In genomic region chr1:130737411-130737881, GRCm38 (mm10) we compare ENCODE assay signal across 12 mouse cellular contexts. TPM values are rescaled to one million over a fixed set of nuclear protein-coding genes. Genes with fewer than 3 reads are reported as not detected.
DNase-seq lines count a peak whose midpoint lies in the region; ATAC-seq and TF ChIP-seq lines count a peak whose summit lies in the region.
"Had no signal": no experiment of that assay in that cellular context is flagged by ENCODE, and none has a peak within 500 bp of the region (broad histone marks: within the 10 kb centered on the region; RNA-seq: fewer than 3 reads in every experiment).

No protein-coding gene starts in this region.

- TF ChIP-seq CTCF in E14TG2a.4 (conservative IDR thresholded peaks at IDR 0.05; ENCODE audit: low read length), result no peak

- no peak overlapping the region for H3K4me2 ChIP-seq in heart, embryonic 11.5 days
- peak overlapping the region; percentile 25 for H3K4me2 ChIP-seq in liver, embryonic 11.5 days
- H3K4me2 ChIP-seq in kidney, embryonic 16.5 days (replicated peaks; ENCODE audit: low read depth, low read length), result no peak overlapping the region
- H3K4me2 ChIP-seq: hindbrain, embryonic 12.5 days; lung, embryonic 15.5 days had no signal

- no peak overlapping the region for H3K4me3 ChIP-seq in heart, embryonic 11.5 days (ENCODE audit: low read depth, low read length)
- H3K4me3 ChIP-seq in E14TG2a.4 (replicated peaks; ENCODE audit: low read length), result peak overlapping the region; percentile 51; the same call in 1 of the 2 replicates
- H3K4me3 ChIP-seq in ES-E14 (ENCODE audit: insufficient read depth in 1 of 2, low read depth in 1 of 2, low read length in 2 of 2, poor library complexity in 1 of 2, severe bottlenecking in 1 of 2), result no peak overlapping the region
- no peak overlapping the region for H3K4me3 ChIP-seq in liver, embryonic 11.5 days (ENCODE audit: low read depth, low read length)
- H3K4me3 ChIP-seq in kidney, embryonic 16.5 days (ENCODE audit: low read length), result no peak overlapping the region
- H3K4me3 ChIP-seq: hindbrain, embryonic 12.5 days; lung, embryonic 15.5 days had no signal

- peak; percentile 58; the same call in 1 of the 2 replicates for ATAC-seq in heart, embryonic 11.5 days (replicated peaks; ENCODE audit: insufficient number of reproducible peaks, low FRiP score, low TSS enrichment)
- ATAC-seq in liver, embryonic 11.5 days (replicated peaks; ENCODE audit: low FRiP score), result no peak
- no peak for ATAC-seq in kidney, embryonic 16.5 days (ENCODE audit: low FRiP score, low TSS enrichment)
- ATAC-seq in megakaryocyte, adult 5-6 weeks (ENCODE audit: poor library complexity, severe bottlenecking), result no peak

- no peak for DNase-seq in heart, postnatal 14 days
- DNase-seq in ES-E14 (ENCODE audit: low read depth, low spot score), result peak; percentile 81
- DNase-seq in liver, embryonic 11.5 days (ENCODE audit: low spot score), result no peak
- no peak for DNase-seq in urinary bladder, postnatal 4 days (ENCODE audit: low spot score in 2 of 2)
- DNase-seq: spleen, adult 18-20 months had no signal

- H3K36me3 ChIP-seq in heart, embryonic 11.5 days (ENCODE audit: control insufficient read depth, insufficient read depth, low read length), result no peaks in the 10 kb centered on the region
- no peaks in the 10 kb centered on the region for H3K36me3 ChIP-seq in E14TG2a.4 (ENCODE audit: insufficient read depth, low read length)
- no peaks in the 10 kb centered on the region for H3K36me3 ChIP-seq in ES-E14 (ENCODE audit: control insufficient read depth, insufficient read depth, low read length, poor library complexity, severe bottlenecking)
- H3K36me3 ChIP-seq in liver, embryonic 11.5 days (ENCODE audit: control insufficient read depth, insufficient read depth, low read length), result no peaks in the 10 kb centered on the region
- no peaks in the 10 kb centered on the region for H3K36me3 ChIP-seq in kidney, embryonic 16.5 days (ENCODE audit: insufficient read depth, low read length)
- H3K36me3 ChIP-seq: hindbrain, embryonic 12.5 days; lung, embryonic 15.5 days had no signal

- H3K9me3 ChIP-seq in heart, embryonic 11.5 days (replicated peaks; ENCODE audit: control insufficient read depth, low read length), result no peaks in the 10 kb centered on the region
- H3K9me3 ChIP-seq in E14TG2a.4 (ENCODE audit: low read length), result no peaks in the 10 kb centered on the region
- H3K9me3 ChIP-seq in ES-E14 (ENCODE audit: control insufficient read depth, insufficient read depth, low read depth, low read length), result no peaks in the 10 kb centered on the region
- H3K9me3 ChIP-seq in liver, embryonic 11.5 days (ENCODE audit: control insufficient read depth, low read length), result no peaks in the 10 kb centered on the region
- no peaks in the 10 kb centered on the region for H3K9me3 ChIP-seq in kidney, embryonic 16.5 days (ENCODE audit: low read length)
- H3K9me3 ChIP-seq: hindbrain, embryonic 12.5 days; lung, embryonic 15.5 days had no signal

- intact Hi-C loops in heart, postnatal 14 days (cut with DNase I), result no loop called here

- in situ Hi-C loops in ES-E14 (cut with MboI; ENCODE audit: low sequenced_read_pairs in 2 of 2, unreplicated experiment in 2 of 2), result no loop called here

- H3K9ac ChIP-seq in heart, embryonic 11.5 days (ENCODE audit: low read depth, low read length), result no peak overlapping the region
- H3K9ac ChIP-seq in ES-E14 (ENCODE audit: insufficient read depth, low read depth, low read length, poor library complexity, severe bottlenecking), result no peak overlapping the region
- no peak overlapping the region for H3K9ac ChIP-seq in liver, embryonic 11.5 days (ENCODE audit: low read depth, low read length)
- H3K9ac ChIP-seq in kidney, embryonic 16.5 days (replicated peaks; ENCODE audit: low read length), result no peak overlapping the region
- H3K9ac ChIP-seq: hindbrain, embryonic 12.5 days; lung, embryonic 15.5 days had no signal

- WGBS in heart, embryonic 11.5 days (ENCODE audit: insufficient replicate concordance), result 35% methylated on average over 11 of the region's 11 CpGs
- 47% methylated on average over 11 of the region's 11 CpGs for WGBS in liver, embryonic 11.5 days
- 37% methylated on average over 11 of the region's 11 CpGs for WGBS in kidney, embryonic 16.5 days

- no peaks in the 10 kb centered on the region for H3K27me3 ChIP-seq in heart, embryonic 11.5 days (ENCODE audit: control insufficient read depth, insufficient read depth, low read length)
- H3K27me3 ChIP-seq in E14TG2a.4 (ENCODE audit: insufficient read depth, low read length), result peaks cover 27% of the 10 kb centered on the region
- no peaks in the 10 kb centered on the region for H3K27me3 ChIP-seq in liver, embryonic 11.5 days (replicated peaks; ENCODE audit: control insufficient read depth, insufficient read depth, low read length)
- H3K27me3 ChIP-seq in kidney, embryonic 16.5 days (ENCODE audit: insufficient read depth, low read length), result no peaks in the 10 kb centered on the region
- H3K27me3 ChIP-seq: lung, embryonic 15.5 days had no signal

- no peak overlapping the region for H3K27ac ChIP-seq in heart, embryonic 11.5 days (ENCODE audit: low read depth, low read length)
- H3K27ac ChIP-seq in ES-E14 (ENCODE audit: insufficient read depth, low read depth, low read length, poor library complexity, severe bottlenecking), result no peak overlapping the region
- H3K27ac ChIP-seq in liver, embryonic 11.5 days (ENCODE audit: low read depth, low read length), result peak overlapping the region; percentile 46; the same call in 1 of the 2 replicates
- H3K27ac ChIP-seq in kidney, embryonic 16.5 days (ENCODE audit: low read length), result no peak overlapping the region
- H3K27ac ChIP-seq: hindbrain, embryonic 12.5 days; lung, embryonic 15.5 days had no signal

- peaks cover 16% of the 10 kb centered on the region for H3K4me1 ChIP-seq in heart, embryonic 11.5 days (ENCODE audit: control insufficient read depth, insufficient read depth, low read length)
- H3K4me1 ChIP-seq in E14TG2a.4 (replicated peaks; ENCODE audit: low read depth, low read length) (peaks cover 33% of the 10 kb centered on the region), ES-E14 (ENCODE audit: control insufficient read depth in 2 of 2, insufficient read depth in 2 of 2, low read length in 2 of 2, poor library complexity in 1 of 2) (peaks cover 0 to 7% of the 10 kb centered on the region in 2 experiments; a peak in 2 of 4 replicates)
- peaks cover 66% of the 10 kb centered on the region for H3K4me1 ChIP-seq in liver, embryonic 11.5 days (replicated peaks; ENCODE audit: control insufficient read depth, insufficient read depth, low read length)
- peaks cover 27% of the 10 kb centered on the region for H3K4me1 ChIP-seq in kidney, embryonic 16.5 days (ENCODE audit: insufficient read depth, low read length)
- H3K4me1 ChIP-seq: hindbrain, embryonic 12.5 days had no signal

TF ChIP-seq in ES-E14, 5 proteins besides CTCF, POLR2A, EP300 and RAD21:
- TF ChIP-seq MAFK (IDR thresholded peaks at IDR 0.05; ENCODE audit: insufficient read depth, low read depth, low read length) (no peak), ZC3H11A (IDR thresholded peaks at IDR 0.05; ENCODE audit: borderline replicate concordance, low read depth, low read length) (no peak), HCFC1 (IDR thresholded peaks at IDR 0.05; ENCODE audit: borderline replicate concordance, insufficient read depth, low read length) (no peak), ZNF384 (IDR thresholded peaks at IDR 0.05; ENCODE audit: low read depth, low read length) (no peak), CHD2 (IDR thresholded peaks at IDR 0.05; ENCODE audit: low read depth, low read length) (no peak)

RNA-seq across cellular contexts. Expression of gene AA986860, which starts 5.7 kb away (rescaled TPM):
- polyA plus RNA-seq in heart, embryonic 11.5 days (2014; fragmentation: Nextera tagmentation; extraction: Ambion mirVana), result 0.69 and 1.2 TPM in 2 replicates
- total RNA-seq in heart, postnatal 14 days (2021), result under 1 TPM; 0.57 to 0.73 TPM
- total RNA-seq in ES-E14 (2012; rRNA removed), result 0.53 and 1.1 TPM in 2 replicates
- 7.1 and 7.9 TPM in 2 replicates for polyA plus RNA-seq in liver, embryonic 11.5 days (2014; fragmentation: Nextera tagmentation; extraction: Ambion mirVana)
- polyA plus RNA-seq in kidney, embryonic 16.5 days (2015; fragmentation: Nextera tagmentation; extraction: Ambion mirVana), result 16.1 TPM in 2 replicates
- 0.54 and 0.87 TPM in 2 replicates for total RNA-seq in megakaryocyte, adult 5-6 weeks (2015)
- 0.11 and 0.33 TPM in 2 replicates for total RNA-seq in megakaryocyte, adult 5-6 weeks (2017)

RNA-seq across cellular contexts. Expression of gene Pfkfb2, which starts 8.4 kb away (rescaled TPM):
- polyA plus RNA-seq in heart, embryonic 11.5 days (2014; fragmentation: Nextera tagmentation; extraction: Ambion mirVana), result 4.8 and 5.4 TPM in 2 replicates
- total RNA-seq in heart, postnatal 14 days (2021), result 10 to 100 TPM; 65.7 to 70.8 TPM
- 10.0 and 12.1 TPM in 2 replicates for total RNA-seq in ES-E14 (2012; rRNA removed)
- 4.9 and 6.1 TPM in 2 replicates for polyA plus RNA-seq in liver, embryonic 11.5 days (2014; fragmentation: Nextera tagmentation; extraction: Ambion mirVana)
- 9.5 and 9.7 TPM in 2 replicates for polyA plus RNA-seq in kidney, embryonic 16.5 days (2015; fragmentation: Nextera tagmentation; extraction: Ambion mirVana)
- 2.8 and 4.4 TPM in 2 replicates for total RNA-seq in megakaryocyte, adult 5-6 weeks (2015)
- 7.2 and 8.0 TPM in 2 replicates for total RNA-seq in megakaryocyte, adult 5-6 weeks (2017)

RNA-seq across cellular contexts. Expression of gene Yod1, which starts 20.3 kb away (rescaled TPM):
- 6.5 and 11.1 TPM in 2 replicates for polyA plus RNA-seq in heart, embryonic 11.5 days (2014; fragmentation: Nextera tagmentation; extraction: Ambion mirVana)
- total RNA-seq in heart, postnatal 14 days (2021), result 1 to 10 TPM; 6.3 to 6.6 TPM
- 3.6 and 4.5 TPM in 2 replicates for total RNA-seq in ES-E14 (2012; rRNA removed)
- polyA plus RNA-seq in liver, embryonic 11.5 days (2014; fragmentation: Nextera tagmentation; extraction: Ambion mirVana), result 26.5 and 26.6 TPM in 2 replicates
- 9.0 and 11.3 TPM in 2 replicates for polyA plus RNA-seq in kidney, embryonic 16.5 days (2015; fragmentation: Nextera tagmentation; extraction: Ambion mirVana)
- 10.3 and 10.7 TPM in 2 replicates for total RNA-seq in megakaryocyte, adult 5-6 weeks (2015)
- 8.4 and 8.8 TPM in 2 replicates for total RNA-seq in megakaryocyte, adult 5-6 weeks (2017)

RNA-seq across cellular contexts. Expression of gene Gm29427, which starts 21.8 kb away (rescaled TPM):
- not detected in 2 replicates for polyA plus RNA-seq in heart, embryonic 11.5 days (2014; fragmentation: Nextera tagmentation; extraction: Ambion mirVana)
- total RNA-seq in heart, postnatal 14 days (2021), result not detected
- total RNA-seq in ES-E14 (2012; rRNA removed), result 0.18 TPM in 1 of 2 replicates, not detected in the other
- polyA plus RNA-seq in liver, embryonic 11.5 days (2014; fragmentation: Nextera tagmentation; extraction: Ambion mirVana), result not detected in 2 replicates
- polyA plus RNA-seq in kidney, embryonic 16.5 days (2015; fragmentation: Nextera tagmentation; extraction: Ambion mirVana), result not detected in 2 replicates
- total RNA-seq in megakaryocyte, adult 5-6 weeks (2015), result 0.11 TPM in 1 of 2 replicates, not detected in the other
- not detected in 2 replicates for total RNA-seq in megakaryocyte, adult 5-6 weeks (2017)
- polyA plus RNA-seq: kidney, embryonic 14.5 days; lung, embryonic 15.5 days had no signal
